Mouse (Mus musculus): ENCODE results near the gene Rpl3l. TPM values are rescaled to one million over a fixed set of nuclear protein-coding genes. Genes with fewer than 3 reads are reported as not detected.

The Rpl3l gene
- polyA plus RNA-seq, 1 experiment from 2014 or later: 0.40 TPM

DNA sequence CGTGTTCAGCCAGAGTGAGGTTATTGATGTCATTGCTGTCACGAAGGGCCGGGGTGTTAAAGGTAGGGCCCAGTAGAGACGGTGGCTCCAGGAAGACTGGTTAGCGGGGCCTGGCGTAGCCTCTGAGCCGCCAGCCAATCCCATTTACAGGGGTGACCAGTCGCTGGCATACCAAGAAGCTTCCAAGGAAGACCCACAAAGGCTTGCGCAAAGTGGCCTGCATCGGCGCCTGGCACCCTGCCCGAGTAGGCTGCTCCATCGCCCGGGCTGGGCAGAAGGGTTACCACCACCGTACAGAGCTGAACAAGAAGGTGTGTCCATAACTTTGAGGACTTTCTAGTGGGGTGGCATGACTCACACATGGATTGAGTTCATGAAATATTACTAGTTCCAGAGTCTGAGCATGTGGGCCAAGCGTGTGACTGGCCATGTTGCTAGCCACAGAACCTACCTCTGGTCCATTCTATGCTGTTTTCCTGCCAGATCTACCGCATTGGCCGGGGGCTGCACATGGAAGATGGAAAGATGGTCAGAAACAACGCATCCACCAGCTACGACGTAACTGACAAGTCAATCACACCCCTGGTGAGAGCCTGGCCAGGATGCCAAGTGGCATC is 5.9 kb downstream of the Rpl3l start:
- no peaks in the 10 kb centered on the region for H3K36me3 ChIP-seq (ENCODE audit: control insufficient read depth, insufficient read depth, low read length)
- H3K9ac ChIP-seq (ENCODE audit: low read depth, low read length): no peak overlapping the region
- no peak overlapping the region for H3K27ac ChIP-seq (ENCODE audit: low read depth, low read length)
- no peak overlapping the region for H3K4me2 ChIP-seq
- H3K9me3 ChIP-seq (replicated peaks; ENCODE audit: control insufficient read depth, low read length): no peaks in the 10 kb centered on the region
- no peaks in the 10 kb centered on the region for H3K27me3 ChIP-seq (ENCODE audit: control insufficient read depth, insufficient read depth, low read length)
- no peak overlapping the region for H3K4me3 ChIP-seq (ENCODE audit: low read depth, low read length)
- ATAC-seq (replicated peaks; ENCODE audit: insufficient number of reproducible peaks, low FRiP score, low TSS enrichment): no peak
- WGBS (ENCODE audit: insufficient replicate concordance): 88% methylated on average over 21 of the region's 21 CpGs
- peaks cover 14% of the 10 kb centered on the region for H3K4me1 ChIP-seq (ENCODE audit: control insufficient read depth, insufficient read depth, low read length)

DNA sequence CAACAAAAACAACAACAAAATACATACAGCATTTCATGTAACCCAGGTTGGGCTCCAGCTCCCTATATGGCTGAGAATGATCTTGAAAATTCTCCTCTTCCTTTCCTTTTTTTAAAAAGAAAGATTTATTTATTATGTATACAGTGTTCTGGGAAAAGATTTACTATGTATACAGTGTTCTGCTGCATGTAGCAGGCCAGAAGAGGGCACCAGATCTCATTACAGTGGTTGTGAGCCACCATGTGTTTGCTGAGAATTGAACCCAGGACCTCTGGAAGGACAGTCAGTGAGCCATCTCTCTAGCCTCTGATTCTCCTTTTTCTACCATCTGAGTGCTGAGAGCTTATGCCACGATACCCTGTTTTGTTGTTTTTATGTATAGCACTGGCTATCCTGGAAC is 6.9 kb downstream of the Rpl3l start:
- H3K27me3 ChIP-seq (ENCODE audit: control insufficient read depth, insufficient read depth, low read length): no peaks in the 10 kb centered on the region
- H3K4me1 ChIP-seq (ENCODE audit: control insufficient read depth, insufficient read depth, low read length): peaks cover 14% of the 10 kb centered on the region
- H3K36me3 ChIP-seq (ENCODE audit: control insufficient read depth, insufficient read depth, low read length): no peaks in the 10 kb centered on the region
- no peak overlapping the region for H3K27ac ChIP-seq (ENCODE audit: low read depth, low read length)
- no peak overlapping the region for H3K4me2 ChIP-seq
- H3K9me3 ChIP-seq (replicated peaks; ENCODE audit: control insufficient read depth, low read length): no peaks in the 10 kb centered on the region
- WGBS (ENCODE audit: insufficient replicate concordance): 68% methylated on average over 1 of the region's 1 CpGs
- no peak for ATAC-seq (replicated peaks; ENCODE audit: insufficient number of reproducible peaks, low FRiP score, low TSS enrichment)
- no peak overlapping the region for H3K4me3 ChIP-seq (ENCODE audit: low read depth, low read length)
- H3K9ac ChIP-seq (ENCODE audit: low read depth, low read length): no peak overlapping the region

DNA sequence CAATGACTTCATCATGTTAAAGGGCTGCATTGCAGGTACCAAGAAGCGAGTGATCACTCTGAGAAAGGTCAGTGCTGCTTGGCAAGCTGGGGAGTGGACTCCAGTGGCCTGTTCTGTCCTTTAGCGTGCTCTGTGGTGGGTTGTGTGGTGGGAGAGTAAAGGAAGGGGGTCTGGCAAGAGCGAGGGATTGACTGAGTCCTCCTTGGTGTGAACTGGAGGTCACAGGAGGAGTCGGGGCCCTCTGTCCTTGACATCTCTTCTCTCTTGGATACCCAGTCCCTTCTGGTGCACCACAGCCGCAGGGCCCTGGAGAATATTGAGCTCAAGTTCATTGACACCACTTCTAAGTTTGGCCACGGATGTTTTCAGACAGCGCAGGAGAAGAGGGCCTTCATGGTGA is 7.8 kb downstream of the Rpl3l start:
- Histone ChIP-seq H3K4me3 (ENCODE audit: low read depth, low read length) (no peak overlapping the region), H3K27me3 (ENCODE audit: control insufficient read depth, insufficient read depth, low read length) (no peaks in the 10 kb centered on the region), H3K9me3 (replicated peaks; ENCODE audit: control insufficient read depth, low read length) (no peaks in the 10 kb centered on the region), H3K4me2 (peak overlapping the region; percentile 94), H3K4me1 (ENCODE audit: control insufficient read depth, insufficient read depth, low read length) (peaks cover 14% of the 10 kb centered on the region), H3K27ac (ENCODE audit: low read depth, low read length) (no peak overlapping the region), H3K36me3 (ENCODE audit: control insufficient read depth, insufficient read depth, low read length) (no peaks in the 10 kb centered on the region), H3K9ac (ENCODE audit: low read depth, low read length) (no peak overlapping the region)
- 86% methylated on average over 7 of the region's 7 CpGs for WGBS (ENCODE audit: insufficient replicate concordance)
- no peak for ATAC-seq (replicated peaks; ENCODE audit: insufficient number of reproducible peaks, low FRiP score, low TSS enrichment)

DNA sequence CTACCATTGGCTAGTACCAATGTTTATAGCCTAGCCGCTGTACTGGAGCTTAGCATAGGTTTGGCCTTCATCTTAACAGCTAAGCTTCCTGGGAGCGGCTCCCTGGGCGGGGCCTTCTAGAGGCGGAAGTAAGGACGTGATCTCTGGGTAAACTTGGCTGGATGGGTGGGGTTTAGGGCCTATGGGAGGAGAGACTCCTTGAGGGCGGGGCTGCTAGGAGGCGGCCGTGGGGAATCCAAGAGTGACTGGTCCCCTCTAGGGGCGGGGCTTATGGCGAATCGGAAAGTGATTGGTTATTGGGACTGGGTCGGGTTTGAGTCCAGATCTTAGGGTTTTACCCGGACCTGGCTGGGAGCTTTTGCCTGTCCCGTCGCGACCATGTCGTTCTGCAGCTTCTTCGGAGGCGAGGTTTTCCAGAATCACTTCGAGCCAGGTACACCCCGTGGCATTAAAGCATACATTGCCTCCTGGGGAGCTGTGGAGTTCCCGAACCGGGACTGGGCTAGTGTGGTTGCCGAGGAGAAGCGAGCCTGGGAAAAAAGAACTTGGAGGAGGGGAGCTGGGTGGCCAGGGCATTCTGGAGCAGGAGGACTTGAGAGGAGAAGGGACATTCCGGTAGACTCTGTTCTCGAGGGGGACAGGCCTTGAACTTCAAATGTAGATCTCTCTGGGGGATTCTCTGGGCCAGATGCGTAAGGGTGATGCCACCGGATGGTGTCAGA is 8.9 kb downstream of the Rpl3l start, which contains the start of gene Msrb1:
Gene Msrb1 (plus strand): TSS at position 313 of the 722 bp plus-strand sequence.
- Histone ChIP-seq H3K4me2 (peak within 1 kb of the TSS; percentile 94), H3K9me3 (replicated peaks; ENCODE audit: control insufficient read depth, low read length) (no peaks in the 10 kb centered on the region), H3K9ac (ENCODE audit: low read depth, low read length) (peak within 1 kb of the TSS; percentile 78), H3K27me3 (ENCODE audit: control insufficient read depth, insufficient read depth, low read length) (no peaks in the 10 kb centered on the region), H3K36me3 (ENCODE audit: control insufficient read depth, insufficient read depth, low read length) (no peaks in the 10 kb centered on the region), H3K27ac (ENCODE audit: low read depth, low read length) (peak within 1 kb of the TSS; percentile 57), H3K4me3 (ENCODE audit: low read depth, low read length) (peak within 1 kb of the TSS; percentile 73), H3K4me1 (ENCODE audit: control insufficient read depth, insufficient read depth, low read length) (peaks cover 14% of the 10 kb centered on the region)
- peak; percentile 93 for ATAC-seq (replicated peaks; ENCODE audit: insufficient number of reproducible peaks, low FRiP score, low TSS enrichment)
- WGBS (ENCODE audit: insufficient replicate concordance): under 1% methylated on average over 29 of the region's 29 CpGs

DNA sequence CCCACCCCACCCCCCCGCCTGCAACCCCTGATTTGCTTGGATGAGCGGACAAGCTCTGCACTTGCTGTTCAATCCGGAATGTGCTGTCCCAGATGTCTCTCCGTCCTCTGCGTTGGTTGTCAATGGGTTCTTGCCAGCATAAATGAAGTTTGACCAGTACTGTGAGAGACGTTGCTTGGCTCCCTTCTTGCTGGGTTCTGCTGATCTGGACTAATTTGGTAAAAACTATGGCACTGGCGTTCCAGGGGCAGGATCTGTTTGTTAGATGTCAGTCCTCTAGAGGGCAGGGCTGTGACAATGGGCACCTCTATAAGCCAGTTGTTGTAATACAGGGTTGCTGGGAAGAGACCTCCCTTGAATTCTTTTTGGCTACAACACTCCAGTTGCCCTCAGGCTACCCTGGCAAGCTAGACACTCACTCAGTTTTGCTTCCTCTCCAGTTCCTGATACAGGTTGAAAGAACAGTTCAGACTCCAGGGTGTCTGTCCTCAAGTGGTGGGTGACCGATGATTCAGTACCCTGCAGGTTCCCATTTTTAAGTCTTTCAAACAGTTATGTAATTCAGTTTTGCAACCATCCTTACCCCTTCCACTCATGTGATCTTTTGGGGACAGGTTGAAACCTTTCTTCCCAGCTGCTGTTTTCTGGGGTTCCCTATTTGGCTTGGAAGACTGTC is 9.7 kb downstream of the Rpl3l start:
- H3K27ac ChIP-seq (ENCODE audit: low read depth, low read length): no peak overlapping the region
- H3K9ac ChIP-seq (ENCODE audit: low read depth, low read length): peak overlapping the region; percentile 78
- H3K36me3 ChIP-seq (ENCODE audit: control insufficient read depth, insufficient read depth, low read length): no peaks in the 10 kb centered on the region
- WGBS (ENCODE audit: insufficient replicate concordance): 24% methylated on average over 8 of the region's 8 CpGs
- peaks cover 10% of the 10 kb centered on the region for H3K4me1 ChIP-seq (ENCODE audit: control insufficient read depth, insufficient read depth, low read length)
- no peak for ATAC-seq (replicated peaks; ENCODE audit: insufficient number of reproducible peaks, low FRiP score, low TSS enrichment)
- peak overlapping the region; percentile 94 for H3K4me2 ChIP-seq
- no peaks in the 10 kb centered on the region for H3K9me3 ChIP-seq (replicated peaks; ENCODE audit: control insufficient read depth, low read length)
- H3K4me3 ChIP-seq (ENCODE audit: low read depth, low read length): peak overlapping the region; percentile 73
- H3K27me3 ChIP-seq (ENCODE audit: control insufficient read depth, insufficient read depth, low read length): no peaks in the 10 kb centered on the region

DNA sequence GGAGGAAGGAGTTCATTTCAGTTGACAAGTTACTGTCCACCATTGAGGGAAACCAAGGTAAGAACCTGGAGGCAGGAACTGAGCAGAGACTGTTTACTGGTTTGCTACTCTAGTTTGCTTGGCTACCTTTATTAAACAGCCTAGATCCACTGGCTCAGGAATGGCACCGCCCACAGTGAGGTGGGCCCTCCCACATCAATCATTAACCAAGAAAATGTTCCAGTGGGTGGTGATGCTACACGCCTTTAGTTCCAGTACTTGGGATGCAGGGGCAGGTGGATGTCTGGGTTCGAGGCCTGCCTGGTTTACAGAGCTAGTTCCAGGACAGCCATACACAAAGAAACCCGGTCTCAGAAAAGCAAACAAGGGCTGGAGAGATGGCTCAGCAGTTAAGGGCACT is 10.6 kb downstream of the Rpl3l start:
- Histone ChIP-seq H3K4me1 (ENCODE audit: control insufficient read depth, insufficient read depth, low read length) (peaks cover 8% of the 10 kb centered on the region), H3K9me3 (replicated peaks; ENCODE audit: control insufficient read depth, low read length) (no peaks in the 10 kb centered on the region), H3K4me2 (no peak overlapping the region), H3K36me3 (ENCODE audit: control insufficient read depth, insufficient read depth, low read length) (no peaks in the 10 kb centered on the region), H3K4me3 (ENCODE audit: low read depth, low read length) (no peak overlapping the region), H3K27me3 (ENCODE audit: control insufficient read depth, insufficient read depth, low read length) (no peaks in the 10 kb centered on the region), H3K9ac (ENCODE audit: low read depth, low read length) (no peak overlapping the region), H3K27ac (ENCODE audit: low read depth, low read length) (no peak overlapping the region)
- 84% methylated on average over 4 of the region's 4 CpGs for WGBS (ENCODE audit: insufficient replicate concordance)
- ATAC-seq (replicated peaks; ENCODE audit: insufficient number of reproducible peaks, low FRiP score, low TSS enrichment): no peak

DNA sequence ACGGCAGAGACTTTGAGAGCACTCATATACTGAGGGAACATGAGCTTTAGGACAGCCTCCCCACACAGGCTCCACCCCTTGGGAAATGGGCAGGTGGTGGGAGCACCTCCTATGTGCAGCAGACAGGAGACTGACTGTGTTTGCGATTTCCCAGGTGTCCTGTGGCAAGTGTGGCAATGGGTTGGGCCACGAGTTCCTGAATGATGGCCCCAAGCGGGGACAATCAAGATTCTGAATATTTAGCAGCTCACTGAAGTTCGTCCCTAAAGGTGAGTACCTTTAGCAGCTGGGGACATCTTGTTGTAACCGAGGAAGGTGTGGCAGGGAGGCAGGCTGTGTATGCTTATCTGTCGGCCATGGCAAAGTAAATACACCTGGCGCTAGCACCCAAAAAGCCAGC is 12.3 kb downstream of the Rpl3l start:
- Histone ChIP-seq H3K4me2 (no peak overlapping the region), H3K9ac (ENCODE audit: low read depth, low read length) (no peak overlapping the region), H3K9me3 (replicated peaks; ENCODE audit: control insufficient read depth, low read length) (no peaks in the 10 kb centered on the region), H3K27me3 (ENCODE audit: control insufficient read depth, insufficient read depth, low read length) (no peaks in the 10 kb centered on the region), H3K4me1 (ENCODE audit: control insufficient read depth, insufficient read depth, low read length) (peaks cover 8% of the 10 kb centered on the region), H3K36me3 (ENCODE audit: control insufficient read depth, insufficient read depth, low read length) (no peaks in the 10 kb centered on the region), H3K4me3 (ENCODE audit: low read depth, low read length) (no peak overlapping the region), H3K27ac (ENCODE audit: low read depth, low read length) (no peak overlapping the region)
- 78% methylated on average over 8 of the region's 8 CpGs for WGBS (ENCODE audit: insufficient replicate concordance)
- no peak for ATAC-seq (replicated peaks; ENCODE audit: insufficient number of reproducible peaks, low FRiP score, low TSS enrichment)

DNA sequence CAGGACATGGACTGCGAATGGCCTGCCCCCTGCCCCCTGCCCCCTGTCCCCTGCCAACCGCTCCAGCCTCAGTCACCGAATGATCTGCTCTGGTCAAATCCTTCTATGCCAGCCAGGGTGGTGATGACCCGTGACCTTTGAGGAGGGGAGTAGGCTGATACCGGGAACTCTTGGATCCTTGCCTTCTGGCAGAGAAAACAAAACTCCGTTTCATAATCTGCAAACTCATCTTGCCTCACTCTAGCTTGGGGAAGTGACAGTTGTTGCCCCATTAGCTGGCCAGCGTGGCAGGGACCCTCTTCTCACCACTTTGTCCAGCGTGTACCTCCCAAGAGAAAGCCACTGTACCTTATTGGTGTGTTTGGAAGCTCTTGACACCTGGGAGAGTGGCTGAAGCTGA is 14.7 kb downstream of the Rpl3l start:
- 76% methylated on average over 8 of the region's 8 CpGs for WGBS (ENCODE audit: insufficient replicate concordance)

More for the DNA sequence above, 14.7 kb downstream of the Rpl3l start:
- no peak overlapping the region for H3K27ac ChIP-seq (ENCODE audit: low read depth, low read length)
- H3K4me1 ChIP-seq (ENCODE audit: control insufficient read depth, insufficient read depth, low read length): peaks cover under 1% of the 10 kb centered on the region
- no peak overlapping the region for H3K4me3 ChIP-seq (ENCODE audit: low read depth, low read length)
- H3K9ac ChIP-seq (ENCODE audit: low read depth, low read length): no peak overlapping the region
- no peaks in the 10 kb centered on the region for H3K36me3 ChIP-seq (ENCODE audit: control insufficient read depth, insufficient read depth, low read length)
- ATAC-seq (replicated peaks; ENCODE audit: insufficient number of reproducible peaks, low FRiP score, low TSS enrichment): no peak
- peaks cover 2% of the 10 kb centered on the region; the same call in 1 of the 2 replicates for H3K27me3 ChIP-seq (ENCODE audit: control insufficient read depth, insufficient read depth, low read length)
- no peak overlapping the region for H3K4me2 ChIP-seq
- no peaks in the 10 kb centered on the region for H3K9me3 ChIP-seq (replicated peaks; ENCODE audit: control insufficient read depth, low read length)

Measured in heart, embryonic 11.5 days (tissue).